Mouse (Mus musculus) kidney, postnatal 0 days (tissue): Measurements from ENCODE around the gene Tmpo. TPM values are rescaled to one million over a fixed set of nuclear protein-coding genes. Genes with fewer than 3 reads are reported as not detected.

Experiments used
- ATAC-seq: fragments of 200-750 bp; cut with Nextera tagmentation; replicated peaks from 2 replicates; pipeline ENCODE4 v1.8.0; 2017; ENCODE audit warnings: low read depth, moderate number of reproducible peaks, moderate TSS enrichment, moderate library complexity; ENCODE audit not compliant: low FRiP score
- DNase-seq: peaks from one replicate; pipeline ENCODE4 v3.0.0-alpha.2; 2016; ENCODE audit warnings: low spot score
- H3K27ac ChIP-seq: fragments of 300-500 bp; sonication (generic); 2 replicates; pipeline ENCODE4 v1.5.1; 2014; ENCODE audit warnings: mild to moderate bottlenecking
- H3K27me3 ChIP-seq: fragments of 300-500 bp; sonication (generic); 2 replicates; pipeline ENCODE4 v1.6.1; 2014; ENCODE audit warnings: low read length, mixed read lengths; ENCODE audit not compliant: insufficient read depth
- H3K36me3 ChIP-seq: fragments of 300-500 bp; sonication (generic); 2 replicates; pipeline ENCODE4 v1.6.1; 2014; ENCODE audit warnings: low read length, mixed read lengths; ENCODE audit not compliant: insufficient read depth
- H3K4me1 ChIP-seq: fragments of 300-500 bp; sonication (generic); replicated peaks from 2 replicates; pipeline ENCODE4 v1.6.1; 2014; ENCODE audit warnings: antibody characterized with exemption, low read length, mixed read lengths; ENCODE audit not compliant: insufficient read depth
- H3K4me2 ChIP-seq: fragments of 300-500 bp; sonication (generic); 2 replicates; pipeline ENCODE4 v1.6.1; 2014; ENCODE audit warnings: mild to moderate bottlenecking, low read length, moderate library complexity, mixed read lengths
- H3K4me3 ChIP-seq: fragments of 300-500 bp; sonication (generic); replicated peaks from 2 replicates; pipeline ENCODE4 v1.5.1; 2014; ENCODE audit warnings: low read depth, low read length
- H3K9ac ChIP-seq: fragments of 300-500 bp; sonication (generic); 2 replicates; pipeline ENCODE4 v1.6.1; 2014; ENCODE audit warnings: low read depth, low read length
- H3K9me3 ChIP-seq: fragments of 300-500 bp; sonication (generic); replicated peaks from 2 replicates; pipeline ENCODE4 v1.6.1; 2016; ENCODE audit warnings: low read length, inconsistent platforms, mixed read lengths
- CTCF ChIP-seq: IDR thresholded peaks from 2 replicates; pipeline ENCODE4 v1.5.1; 2016; ENCODE audit warnings: antibody characterized with exemption, low read depth, mild to moderate bottlenecking, moderate library complexity
- WGBS: fragments of 180-500 bp; shearing (Covaris S2); extraction: QIAGEN DNeasy Blood & Tissue Kit; methylation state at CpG from one replicate; pipeline ENCODE4 v1.1.7; 2014; 5-methylcytosine and 5-hydroxymethylcytosine counted together
- polyA plus RNA-seq: library from polyadenylated mRNA; unstranded; fragments of >200 nt; fragmentation: Nextera tagmentation; extraction: Ambion mirVana; gene quantifications from 2 replicates; pipeline ENCODE4 v1.2.1, GENCODE M21; 2015

Gene Tmpo
- polyA plus RNA-seq, 1 experiment from 2014 or later, result 160 TPM

DNA sequence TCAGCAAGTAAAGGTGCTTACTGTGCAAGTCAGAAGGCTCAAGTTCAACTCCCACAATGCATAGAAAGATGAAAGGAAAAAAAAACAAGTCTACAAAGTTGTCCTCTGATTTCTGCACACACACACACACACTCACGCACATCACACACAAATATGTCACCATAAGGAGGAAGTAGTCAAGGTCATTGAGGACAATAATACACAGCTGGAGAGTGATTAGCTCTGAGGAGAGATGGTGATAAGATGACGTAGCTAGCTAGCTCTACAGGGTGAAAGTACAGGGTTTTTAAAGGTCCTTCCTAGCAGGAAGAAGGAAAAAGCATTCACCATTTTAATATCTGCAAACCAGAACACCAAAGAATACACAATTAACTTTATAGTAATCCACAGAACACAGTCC, 53.7 kb downstream of the Tmpo start:
- ATAC-seq (no peak), DNase-seq (no peak)
- Histone ChIP-seq H3K9me3 (no peaks in the 10 kb centered on the region), H3K9ac (no peak overlapping the region), H3K27me3 (no peaks in the 10 kb centered on the region), H3K4me2 (no peak overlapping the region), H3K36me3 (no peaks in the 10 kb centered on the region), H3K4me3 (no peak overlapping the region), H3K4me1 (0 out of 2 replicates have a peak, but pooled peaks cover 3% of the 10 kb centered on the region), H3K27ac (peak overlapping the region; percentile 72; the same call in 1 of the 2 replicates)
- no peak for TF ChIP-seq CTCF
- WGBS, result 50% methylated on average over 2 of the region's 2 CpGs

DNA sequence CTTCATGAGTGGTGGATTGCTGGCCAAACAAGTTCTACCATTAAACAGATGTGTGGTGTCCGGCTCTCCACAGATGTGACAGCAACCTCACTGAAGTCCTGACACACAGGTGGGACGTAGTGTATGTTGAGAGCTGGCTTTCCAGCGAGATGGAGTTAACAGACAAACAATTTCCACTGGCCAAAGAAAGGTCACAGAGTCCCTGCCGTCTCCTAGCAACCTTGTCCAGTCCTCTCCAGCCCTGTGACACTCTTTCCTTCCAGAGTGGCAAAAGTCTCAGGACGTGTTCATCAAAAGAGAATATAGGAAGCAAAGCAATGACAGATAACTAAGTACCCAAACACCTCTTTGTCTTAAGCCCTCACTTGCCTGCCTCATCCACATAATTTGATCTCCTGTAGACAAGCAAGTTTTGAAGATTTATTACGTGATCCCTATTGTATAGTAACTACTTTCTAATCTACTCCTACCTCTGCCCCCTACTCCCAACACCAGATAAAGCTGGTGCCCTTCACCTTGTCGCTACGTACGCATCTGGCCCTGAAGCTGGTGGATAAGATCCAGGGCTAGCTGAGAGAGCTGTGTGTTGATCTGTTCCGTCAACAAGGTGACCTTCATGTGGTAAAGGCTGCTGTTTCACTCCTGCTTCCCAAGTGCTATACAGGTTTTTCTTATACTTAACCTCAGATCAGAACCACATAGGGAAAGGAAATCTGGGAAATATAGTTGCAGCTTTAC, 54.3 kb downstream of the Tmpo start:
- H3K27ac ChIP-seq, result peak overlapping the region; percentile 72

DNA sequence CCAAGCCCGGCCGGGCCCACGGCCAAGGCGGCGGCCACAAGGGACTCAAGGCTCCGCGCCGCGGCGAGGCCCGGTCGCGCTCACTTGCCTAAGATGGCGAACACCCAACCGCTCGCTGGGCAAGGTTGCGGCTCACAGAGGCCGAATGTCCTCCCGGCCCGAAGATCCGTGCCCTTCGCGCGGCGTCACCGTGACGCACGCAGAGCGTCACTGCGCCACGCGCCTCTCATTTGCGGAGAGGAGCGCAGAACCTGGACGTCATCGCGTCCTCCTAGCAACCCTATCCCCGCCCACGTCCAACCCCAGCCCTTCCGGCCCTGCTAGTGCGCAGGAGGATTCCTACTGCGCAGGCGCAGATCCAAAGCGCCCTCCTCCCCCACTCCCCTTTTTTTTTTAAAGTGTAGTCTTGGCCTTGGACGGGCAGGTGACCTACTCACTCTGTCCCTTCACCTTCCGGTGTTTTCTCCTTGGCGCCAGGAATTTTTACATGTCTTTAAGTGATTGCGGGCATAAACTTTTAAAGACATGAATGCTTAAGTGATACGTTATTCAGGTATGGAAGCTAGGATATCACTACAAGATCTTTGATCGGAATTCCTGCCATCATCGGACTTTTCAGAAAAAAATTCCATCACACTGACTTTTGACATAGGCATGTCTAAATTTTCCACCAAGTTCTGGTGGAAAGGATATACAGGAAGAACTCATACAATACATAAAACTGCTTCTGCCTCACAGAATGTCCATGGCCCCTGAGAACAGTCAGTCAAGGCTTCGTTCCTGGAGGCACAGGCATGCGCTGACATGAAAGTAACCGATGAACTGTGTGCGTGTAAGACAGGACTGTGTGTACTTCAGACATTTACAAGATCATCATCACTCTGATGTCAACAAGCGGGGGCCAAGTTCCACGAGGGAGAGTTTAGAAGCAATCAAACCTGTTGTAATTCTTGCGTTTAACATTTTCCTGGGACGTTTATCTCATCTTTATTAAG, 57.0 kb downstream of the Tmpo start, which contains the start of gene Slc25a3:
Slc25a3 (minus strand) TSS at position 232 of the 995 bp plus-strand sequence.
- Histone ChIP-seq H3K9ac (peak within 1 kb of the TSS; percentile 88), H3K4me2 (peak within 1 kb of the TSS; percentile 66), H3K27ac (peak within 1 kb of the TSS; percentile 93), H3K27me3 (no peaks in the 10 kb centered on the region), H3K4me1 (0 out of 2 replicates have a peak, but pooled peaks cover 5% of the 10 kb centered on the region), H3K9me3 (no peaks in the 10 kb centered on the region), H3K4me3 (peak within 1 kb of the TSS; percentile 79), H3K36me3 (peaks cover 16% of the 10 kb centered on the region)
- DNase-seq (peak; percentile 98), ATAC-seq (peak; percentile 99)
- TF ChIP-seq CTCF, result no peak
- WGBS, result 8% methylated on average over 58 of the region's 59 CpGs

More for the DNA sequence above, 54.3 kb downstream of the Tmpo start:
- TF ChIP-seq CTCF, result no peak
- Histone ChIP-seq H3K9me3 (no peaks in the 10 kb centered on the region), H3K27me3 (no peaks in the 10 kb centered on the region), H3K4me2 (no peak overlapping the region), H3K4me1 (0 out of 2 replicates have a peak, but pooled peaks cover 5% of the 10 kb centered on the region), H3K4me3 (no peak overlapping the region), H3K36me3 (0 out of 2 replicates have a peak, but pooled peaks cover 3% of the 10 kb centered on the region), H3K9ac (no peak overlapping the region)
- DNase-seq, result no peak
- 53% methylated on average over 10 of the region's 10 CpGs for WGBS
- ATAC-seq, result no peak

DNA sequence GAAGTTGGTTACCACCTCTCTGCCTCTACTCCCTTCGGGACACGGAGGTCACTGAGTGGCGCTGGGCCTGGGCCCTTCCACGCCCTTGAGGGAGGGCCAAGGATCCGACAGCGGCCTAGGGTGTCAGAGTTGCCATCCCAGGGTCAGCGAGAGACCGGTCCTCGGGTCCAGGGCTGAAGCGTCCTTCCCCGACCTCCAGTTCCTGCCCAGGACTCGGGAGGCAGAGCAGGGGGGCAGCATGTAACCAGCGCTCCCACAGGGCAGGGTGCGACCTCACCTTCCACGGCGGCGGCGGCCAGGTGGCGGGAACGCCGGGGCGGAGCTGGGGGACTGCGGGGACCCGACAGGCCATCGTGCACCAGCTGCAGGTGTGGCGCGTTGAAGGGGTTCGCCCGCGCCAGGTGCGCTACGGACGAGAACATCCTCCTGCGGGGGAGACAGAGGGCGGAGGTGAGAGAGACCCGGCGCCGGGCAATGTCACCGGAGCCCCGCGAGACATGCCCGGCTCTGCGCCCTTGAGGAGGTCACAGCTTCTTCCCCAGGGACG, 57.8 kb downstream of the Tmpo start:
- H3K9ac ChIP-seq, result peak overlapping the region; percentile 88
- H3K36me3 ChIP-seq, result peaks cover 24% of the 10 kb centered on the region
- peak overlapping the region; percentile 66 for H3K4me2 ChIP-seq
- no peaks in the 10 kb centered on the region for H3K9me3 ChIP-seq
- 0 out of 2 replicates have a peak, but pooled peaks cover 5% of the 10 kb centered on the region for H3K4me1 ChIP-seq
- peak overlapping the region; percentile 79 for H3K4me3 ChIP-seq
- no peaks in the 10 kb centered on the region for H3K27me3 ChIP-seq
- peak; percentile 57 for ATAC-seq
- under 1% methylated on average over 37 of the region's 44 CpGs for WGBS
- no peak for TF ChIP-seq CTCF
- peak; percentile 40 for DNase-seq
- H3K27ac ChIP-seq, result peak overlapping the region; percentile 93

GRCm38 (mm10) chr10:91122646-91123045, 58.5 kb downstream of the Tmpo start:
- no peaks in the 10 kb centered on the region for H3K27me3 ChIP-seq
- DNase-seq, result no peak
- H3K4me3 ChIP-seq, result peak overlapping the region; percentile 79
- no peaks in the 10 kb centered on the region for H3K9me3 ChIP-seq
- H3K27ac ChIP-seq, result peak overlapping the region; percentile 93; the same call in 1 of the 2 replicates
- H3K4me1 ChIP-seq, result 0 out of 2 replicates have a peak, but pooled peaks cover 5% of the 10 kb centered on the region
- ATAC-seq, result no peak
- peak overlapping the region; percentile 88 for H3K9ac ChIP-seq
- 17% methylated on average over 6 of the region's 6 CpGs for WGBS
- H3K36me3 ChIP-seq, result peaks cover 30% of the 10 kb centered on the region
- no peak for TF ChIP-seq CTCF
- H3K4me2 ChIP-seq, result peak overlapping the region; percentile 66
